Mouse (Mus musculus) megakaryocyte, adult 5-6 weeks (primary cell): ENCODE data around the gene Tln1. TPM values are rescaled to one million over a fixed set of nuclear protein-coding genes. Genes with fewer than 3 reads are reported as not detected.
"Not testable (repeated sequence)": the region's sequence is repeated elsewhere in the genome, so short reads cannot be mapped to it uniquely, and the experiment has no call there.

Source experiments
- ATAC-seq: 2 replicates; pipeline ENCODE4 v1.8.0; 2016; ENCODE audit warnings: mild to moderate bottlenecking, inconsistent platforms; ENCODE audit not compliant: poor library complexity, severe bottlenecking
- total RNA-seq, 2 experiments: library from RNA; stranded (forward) in 1 of 2; stranded (reverse) in 1 of 2; fragments of 153-499, 151-499 nt in 1 of 2; fragments of 221-1000, 200-1000 nt in 1 of 2; gene quantifications; 2 replicates each; pipeline versions ENCODE4 v1.2.3 to v1.2.4; 2015 to 2017

Tln1 gene
- total RNA-seq, 2 experiments from 2014 or later: 226 to 408 TPM

GRCm38 (mm10) chr4:43507938-43508665 is 54.4 kb downstream of the Tln1 start:
- no peak for ATAC-seq

GRCm38 (mm10) chr4:43506536-43507185 is 55.8 kb downstream of the Tln1 start, which contains the start of gene Car9:
TSS of gene Car9 (plus strand) at chr4:43506966.
- ATAC-seq: no peak

GRCm38 (mm10) chr4:43506074-43506473 is 56.4 kb downstream of the Tln1 start:
- no peak for ATAC-seq

- no peak for ATAC-seq
These were observed 58.2 kb downstream of the Tln1 start for GRCm38 (mm10) chr4:43504269-43504668.

- no peak for ATAC-seq
These were observed 59.0 kb downstream of the Tln1 start for GRCm38 (mm10) chr4:43503506-43503905.

GRCm38 (mm10) chr4:43503041-43503440 is 59.5 kb downstream of the Tln1 start:
- no peak for ATAC-seq

DNA sequence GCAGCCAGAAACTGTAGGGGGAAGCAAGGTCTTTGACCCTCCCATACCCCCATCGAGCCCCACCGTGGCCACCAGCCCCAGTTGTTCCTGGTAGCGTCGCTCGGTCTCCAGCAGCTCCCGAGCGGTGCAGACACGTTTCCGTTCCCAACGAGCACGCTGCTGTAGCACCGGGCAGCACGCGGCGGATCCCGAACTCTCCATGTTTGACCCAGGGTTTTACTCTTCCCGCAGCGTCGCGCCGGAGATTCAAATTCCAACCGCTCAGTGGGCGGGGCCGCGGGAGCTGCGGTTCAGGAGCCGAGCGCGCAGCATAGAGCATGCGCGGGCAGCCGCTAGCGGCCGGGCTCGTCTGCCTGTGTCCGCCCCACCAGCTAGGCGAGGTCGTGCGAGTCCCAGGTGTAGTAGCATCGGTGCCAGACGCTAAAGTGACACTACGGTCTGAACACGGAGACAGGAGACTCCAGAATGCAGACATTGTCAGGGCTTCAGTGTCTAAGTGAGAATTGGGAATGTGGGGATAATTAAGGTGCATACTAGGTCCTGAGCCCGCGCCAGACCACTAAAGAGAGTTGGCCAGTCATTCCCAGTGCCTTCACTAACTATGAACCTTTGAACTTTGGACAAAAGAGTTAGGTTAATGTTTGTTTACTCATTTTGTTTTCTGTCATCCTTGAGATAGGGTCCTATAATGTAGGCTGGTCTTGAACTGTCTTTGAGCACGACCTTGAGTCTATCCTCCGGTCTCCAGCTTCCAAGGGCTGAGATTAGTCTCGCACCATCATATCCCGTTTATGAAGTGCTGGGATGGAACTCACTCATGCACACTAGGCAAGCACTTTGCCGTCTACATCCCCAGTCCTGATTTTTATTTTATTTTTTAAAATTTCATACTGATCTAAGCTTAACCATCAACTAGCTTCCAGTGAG is 62.8 kb downstream of the Tln1 start, which contains the start of gene Arhgef39:
TSS of gene Arhgef39 (minus strand) at position 289 of the 927 bp plus-strand sequence.
- peak; percentile 83 for ATAC-seq

DNA sequence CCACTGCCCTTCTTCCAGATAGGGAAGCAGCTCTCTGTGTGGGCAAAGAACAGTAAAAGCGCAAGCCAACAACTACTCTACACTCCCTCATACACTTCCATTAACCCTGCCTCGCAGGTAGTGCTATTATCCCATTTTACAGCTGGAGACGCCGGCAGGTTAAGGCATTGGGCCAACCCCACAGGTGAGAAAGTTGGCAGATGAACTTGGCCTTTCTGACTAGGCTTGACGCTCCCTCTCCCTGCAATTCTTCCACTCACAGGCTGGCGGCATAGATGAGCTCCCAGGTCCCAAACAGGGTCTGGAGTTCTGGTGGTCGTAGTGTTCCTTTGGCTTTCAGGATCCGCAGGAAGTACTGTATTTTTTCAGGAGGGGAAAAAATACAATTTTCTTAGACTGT is 63.5 kb downstream of the Tln1 start:
- ATAC-seq: peak; percentile 38

DNA sequence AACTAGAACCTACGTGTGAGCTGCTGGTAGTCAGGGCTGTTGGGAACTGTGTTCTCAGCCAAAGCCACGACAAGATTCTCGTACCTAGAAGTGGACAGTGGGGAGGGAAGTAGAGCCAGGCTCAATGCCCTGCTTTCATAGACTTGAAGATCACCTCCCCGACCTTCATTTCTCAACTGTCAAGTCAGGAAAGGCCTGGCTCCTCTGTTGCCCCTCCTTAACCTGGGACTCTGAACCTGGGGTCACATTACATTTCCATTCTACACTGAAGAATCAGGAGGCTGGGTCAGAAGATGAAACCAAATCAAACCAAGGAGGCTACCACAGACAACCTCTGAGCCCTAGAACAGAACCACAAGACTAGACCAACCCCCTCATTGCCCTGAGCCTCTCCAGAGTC is 64.5 kb downstream of the Tln1 start:
- ATAC-seq: no peak

GRCm38 (mm10) chr4:43497405-43497804 is 65.1 kb downstream of the Tln1 start:
- no peak for ATAC-seq

- no peak for ATAC-seq
These were observed 65.9 kb downstream of the Tln1 start for GRCm38 (mm10) chr4:43496587-43496986.

- ATAC-seq: no peak
These were observed 68.6 kb downstream of the Tln1 start for GRCm38 (mm10) chr4:43493846-43494240.

DNA sequence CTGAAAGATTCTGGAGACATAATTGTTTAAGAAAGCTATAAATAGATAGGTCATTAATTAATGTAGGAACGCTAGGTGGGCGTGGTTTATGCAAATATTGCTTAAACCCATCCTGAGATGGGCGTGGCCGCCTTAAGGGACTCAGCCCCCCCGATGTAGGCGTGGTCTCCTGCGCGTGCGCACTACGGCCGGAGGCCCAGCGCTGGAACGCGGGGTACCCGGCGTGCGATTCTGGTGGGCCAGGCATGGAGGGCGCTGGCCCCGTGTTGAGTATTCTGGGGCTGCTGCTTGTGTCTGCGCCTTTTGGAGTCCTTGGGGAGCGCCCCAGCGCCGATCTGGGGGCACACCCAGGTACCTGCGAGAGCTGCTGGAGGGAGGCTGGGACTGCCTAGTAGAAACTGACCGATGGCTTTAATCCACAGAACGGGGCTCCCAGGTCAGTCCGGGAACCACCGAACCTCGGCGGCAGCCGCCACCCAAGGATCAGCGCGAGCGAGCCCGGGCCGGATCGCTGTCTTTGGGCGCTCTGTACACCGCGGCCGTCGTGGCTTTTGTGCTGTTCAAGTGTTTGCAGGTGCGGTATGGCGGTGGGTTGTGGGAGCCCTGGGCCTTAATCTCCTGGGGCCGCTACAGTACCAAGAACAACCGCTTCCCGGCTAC is 69.2 kb downstream of the Tln1 start:
- peak; percentile 81 for ATAC-seq

DNA sequence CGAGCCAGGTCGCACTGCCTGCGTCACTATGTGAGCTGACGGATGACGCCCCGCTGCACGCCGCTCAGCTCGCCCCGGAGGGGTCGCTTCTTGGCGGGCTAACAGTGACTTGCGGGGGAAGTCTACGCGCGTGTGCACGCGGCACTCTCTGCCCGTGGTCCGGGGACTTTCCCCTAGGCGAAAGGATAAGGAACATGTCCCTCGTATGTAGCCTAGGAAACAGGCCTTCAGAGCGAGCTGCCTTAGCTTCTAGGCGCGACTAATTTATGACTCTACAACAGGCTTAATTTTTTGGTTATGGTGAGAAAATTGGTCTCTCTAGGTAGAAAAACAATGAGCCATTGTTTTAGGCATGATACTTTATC is 69.7 kb downstream of the Tln1 start, which contains the start of gene Ccdc107:
TSS of gene Ccdc107 (plus strand) at position 80 of the 365 bp plus-strand sequence.
- peak; percentile 91 for ATAC-seq

GRCm38 (mm10) chr4:43492101-43492820 is 70.2 kb downstream of the Tln1 start:
- no peak for ATAC-seq

- ATAC-seq: no peak
These were observed 71.7 kb downstream of the Tln1 start for GRCm38 (mm10) chr4:43490801-43491200.

DNA sequence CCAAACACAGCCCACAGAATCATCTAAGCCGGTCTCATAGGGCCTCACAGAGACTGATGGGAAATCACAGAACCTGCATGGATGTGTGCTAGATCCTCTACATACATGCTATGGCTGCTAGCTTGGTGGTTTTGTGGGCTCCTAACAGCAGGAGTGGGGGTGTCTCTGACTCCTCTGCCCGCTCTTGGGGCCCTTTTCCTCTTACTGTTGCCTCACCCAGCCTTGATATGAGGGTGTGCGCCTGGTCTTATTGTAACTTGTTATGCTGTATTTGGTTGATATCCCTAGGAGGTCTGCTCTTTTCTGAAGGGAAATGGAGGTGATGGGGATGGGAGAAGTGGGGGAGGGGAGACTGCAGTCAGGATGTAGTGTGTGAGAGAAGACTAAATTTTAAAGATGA is 72.9 kb downstream of the Tln1 start:
- no peak for ATAC-seq

GRCm38 (mm10) chr4:43485666-43486065 is 76.8 kb downstream of the Tln1 start:
- ATAC-seq: not testable (repeated sequence)

DNA sequence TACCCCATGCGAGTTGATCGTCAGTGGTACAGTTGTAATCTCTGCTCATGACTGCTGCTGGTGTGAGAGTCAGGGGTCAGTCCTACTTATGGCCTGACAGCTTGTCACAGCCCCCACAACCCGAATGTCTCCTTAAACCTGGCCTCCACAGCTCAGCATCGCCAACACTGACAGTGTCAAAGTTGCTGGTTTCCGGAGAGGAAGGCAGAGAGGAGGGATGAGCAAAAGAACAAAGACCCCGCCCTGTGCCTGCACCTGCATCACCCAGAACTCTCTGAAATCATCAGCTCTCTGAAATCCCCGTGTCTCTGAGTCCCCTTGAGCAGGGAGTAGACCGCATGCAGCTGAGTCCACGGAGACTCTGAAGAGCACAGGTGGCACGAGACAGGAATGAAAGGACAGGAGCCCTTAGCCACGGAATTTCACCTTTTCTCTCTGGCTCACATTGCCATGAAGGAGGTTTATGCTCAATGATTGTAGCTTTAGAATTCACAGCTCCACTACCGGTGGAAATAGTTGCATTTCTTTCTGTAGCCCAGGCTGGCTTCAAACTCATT is 78.9 kb downstream of the Tln1 start, which contains the start of gene Sit1:
TSS of gene Sit1 (minus strand) at position 200 of the 557 bp plus-strand sequence.
- ATAC-seq: no peak

- ATAC-seq: no peak
These were observed 79.9 kb downstream of the Tln1 start for GRCm38 (mm10) chr4:43482591-43482990.
